Mouse (Mus musculus): ENCODE measurements around the gene Lrr1. TPM values are rescaled to one million over a fixed set of nuclear protein-coding genes. Genes with fewer than 3 reads are reported as not detected.
A peak's percentile ranks its signal among the peaks of the same experiment; 100 is the strongest.

Gene Lrr1
- polyA plus RNA-seq, 1 experiment from 2014 or later = 16.8 TPM

- Histone ChIP-seq H3K27ac (replicated peaks) (no peak overlapping the region), H3K4me1 (peaks cover 23% of the 10 kb centered on the region), H3K4me2 (replicated peaks) (peak overlapping the region; percentile 90), H3K27me3 (no peaks in the 10 kb centered on the region), H3K4me3 (replicated peaks) (peak overlapping the region; percentile 90), H3K9me3 (replicated peaks) (no peaks in the 10 kb centered on the region), H3K36me3 (peaks cover 23% of the 10 kb centered on the region), H3K9ac (no peak overlapping the region)
- ATAC-seq (ENCODE audit: insufficient number of reproducible peaks, low FRiP score, low TSS enrichment, low read depth) = no peak
- 69% methylated on average over 7 of the region's 7 CpGs for WGBS
These were observed 16.8 kb downstream of the Lrr1 start for GRCm38 (mm10) chr12:69185371-69185770.

- Histone ChIP-seq H3K4me2 (replicated peaks) (no peak overlapping the region), H3K4me3 (replicated peaks) (no peak overlapping the region), H3K27ac (replicated peaks) (no peak overlapping the region), H3K27me3 (no peaks in the 10 kb centered on the region), H3K9ac (no peak overlapping the region), H3K9me3 (replicated peaks) (no peaks in the 10 kb centered on the region), H3K36me3 (peaks cover 24% of the 10 kb centered on the region), H3K4me1 (peaks cover 23% of the 10 kb centered on the region)
- 62% methylated on average over 5 of the region's 5 CpGs for WGBS
- ATAC-seq (ENCODE audit: insufficient number of reproducible peaks, low FRiP score, low TSS enrichment, low read depth) = no peak
These were observed 18.3 kb downstream of the Lrr1 start for GRCm38 (mm10) chr12:69186811-69187471.

GRCm38 (mm10) chr12:69190074-69190473 is 21.5 kb downstream of the Lrr1 start:
- WGBS = 86% methylated on average over 9 of the region's 9 CpGs
- no peaks in the 10 kb centered on the region for H3K27me3 ChIP-seq
- H3K9me3 ChIP-seq (replicated peaks) = no peaks in the 10 kb centered on the region
- H3K4me2 ChIP-seq (replicated peaks) = no peak overlapping the region
- no peak overlapping the region for H3K4me3 ChIP-seq (replicated peaks)
- ATAC-seq (ENCODE audit: insufficient number of reproducible peaks, low FRiP score, low TSS enrichment, low read depth) = no peak
- peaks cover 17% of the 10 kb centered on the region for H3K4me1 ChIP-seq
- no peak overlapping the region for H3K9ac ChIP-seq
- no peak overlapping the region for H3K27ac ChIP-seq (replicated peaks)
- H3K36me3 ChIP-seq = peaks cover 21% of the 10 kb centered on the region; the same call in 1 of the 2 replicates

- no peak for ATAC-seq (ENCODE audit: insufficient number of reproducible peaks, low FRiP score, low TSS enrichment, low read depth)
- Histone ChIP-seq H3K36me3 (peaks cover 21% of the 10 kb centered on the region; the same call in 1 of the 2 replicates), H3K4me3 (replicated peaks) (no peak overlapping the region), H3K9me3 (replicated peaks) (no peaks in the 10 kb centered on the region), H3K27ac (replicated peaks) (no peak overlapping the region), H3K4me2 (replicated peaks) (no peak overlapping the region), H3K9ac (no peak overlapping the region), H3K27me3 (no peaks in the 10 kb centered on the region), H3K4me1 (peaks cover 14% of the 10 kb centered on the region)
- 90% methylated on average over 1 of the region's 1 CpGs for WGBS
These were observed 21.9 kb downstream of the Lrr1 start for GRCm38 (mm10) chr12:69190522-69190921.

- Histone ChIP-seq H3K9me3 (replicated peaks) (no peaks in the 10 kb centered on the region), H3K4me2 (replicated peaks) (no peak overlapping the region), H3K4me1 (peaks cover 17% of the 10 kb centered on the region), H3K36me3 (peaks cover 21% of the 10 kb centered on the region; the same call in 1 of the 2 replicates), H3K27ac (replicated peaks) (no peak overlapping the region), H3K4me3 (replicated peaks) (no peak overlapping the region), H3K9ac (no peak overlapping the region), H3K27me3 (no peaks in the 10 kb centered on the region)
- 86% methylated on average over 5 of the region's 5 CpGs for WGBS
- ATAC-seq (ENCODE audit: insufficient number of reproducible peaks, low FRiP score, low TSS enrichment, low read depth) = no peak
These were observed 22.8 kb downstream of the Lrr1 start for GRCm38 (mm10) chr12:69191396-69191795.

GRCm38 (mm10) chr12:69192637-69193036 is 24.0 kb downstream of the Lrr1 start:
- no peak overlapping the region for H3K4me2 ChIP-seq (replicated peaks)
- no peaks in the 10 kb centered on the region for H3K9me3 ChIP-seq (replicated peaks)
- H3K36me3 ChIP-seq = peaks cover 21% of the 10 kb centered on the region; the same call in 1 of the 2 replicates
- no peak for ATAC-seq (ENCODE audit: insufficient number of reproducible peaks, low FRiP score, low TSS enrichment, low read depth)
- no peak overlapping the region for H3K4me3 ChIP-seq (replicated peaks)
- no peaks in the 10 kb centered on the region for H3K27me3 ChIP-seq
- WGBS = 88% methylated on average over 2 of the region's 2 CpGs
- H3K27ac ChIP-seq (replicated peaks) = no peak overlapping the region
- peaks cover 8% of the 10 kb centered on the region; the same call in 1 of the 2 replicates for H3K4me1 ChIP-seq
- no peak overlapping the region for H3K9ac ChIP-seq

- H3K9ac ChIP-seq = peak within 1 kb of the TSS; percentile 79
- under 1% methylated on average over 75 of the region's 75 CpGs for WGBS
- peaks cover 14% of the 10 kb centered on the region; the same call in 1 of the 2 replicates for H3K36me3 ChIP-seq
- H3K9me3 ChIP-seq (replicated peaks) = no peaks in the 10 kb centered on the region
- peak within 1 kb of the TSS; percentile 91 for H3K27ac ChIP-seq (replicated peaks)
- H3K27me3 ChIP-seq = no peaks in the 10 kb centered on the region
- peak within 1 kb of the TSS; percentile 88 for H3K4me2 ChIP-seq (replicated peaks)
- H3K4me3 ChIP-seq (replicated peaks) = peak within 1 kb of the TSS; percentile 74
- peak; percentile 83 for ATAC-seq (ENCODE audit: insufficient number of reproducible peaks, low FRiP score, low TSS enrichment, low read depth)
- peaks cover 25% of the 10 kb centered on the region for H3K4me1 ChIP-seq
These were observed 28.1 kb downstream of the Lrr1 start, which contains the start of gene Gm49383 for GRCm38 (mm10) chr12:69196444-69197377. Gm49383 (minus strand) TSS chr12:69197104.

GRCm38 (mm10) chr12:69197378-69198163 is 29.0 kb downstream of the Lrr1 start:
- peak overlapping the region; percentile 74 for H3K4me3 ChIP-seq (replicated peaks)
- peak; percentile 68 for ATAC-seq (ENCODE audit: insufficient number of reproducible peaks, low FRiP score, low TSS enrichment, low read depth)
- no peaks in the 10 kb centered on the region for H3K27me3 ChIP-seq
- H3K4me2 ChIP-seq (replicated peaks) = peak overlapping the region; percentile 88
- peak overlapping the region; percentile 79 for H3K9ac ChIP-seq
- H3K27ac ChIP-seq (replicated peaks) = peak overlapping the region; percentile 91
- H3K36me3 ChIP-seq = peaks cover 21% of the 10 kb centered on the region; the same call in 1 of the 2 replicates
- H3K4me1 ChIP-seq = peaks cover 25% of the 10 kb centered on the region
- no peaks in the 10 kb centered on the region for H3K9me3 ChIP-seq (replicated peaks)
- under 1% methylated on average over 94 of the region's 94 CpGs for WGBS

GRCm38 (mm10) chr12:69198164-69198535 is 29.5 kb downstream of the Lrr1 start, which contains the start of gene Dnaaf2:
Dnaaf2 (minus strand) TSS chr12:69198429.
- peaks cover 25% of the 10 kb centered on the region for H3K4me1 ChIP-seq
- whole genome bisulfite sequencing = 2% methylated on average over 18 of the region's 18 CpGs
- H3K4me3 ChIP-seq (replicated peaks) = peak within 1 kb of the TSS; percentile 74
- peak within 1 kb of the TSS; percentile 88 for H3K4me2 ChIP-seq (replicated peaks)
- H3K9me3 ChIP-seq (replicated peaks) = no peaks in the 10 kb centered on the region
- peak within 1 kb of the TSS; percentile 79 for H3K9ac ChIP-seq
- peak; percentile 28; the same call in 1 of the 2 replicates for ATAC-seq (ENCODE audit: insufficient number of reproducible peaks, low FRiP score, low TSS enrichment, low read depth)
- H3K36me3 ChIP-seq = peaks cover 27% of the 10 kb centered on the region; the same call in 1 of the 2 replicates
- H3K27me3 ChIP-seq = no peaks in the 10 kb centered on the region
- peak within 1 kb of the TSS; percentile 91 for H3K27ac ChIP-seq (replicated peaks)

- H3K9me3 ChIP-seq (replicated peaks) = no peaks in the 10 kb centered on the region
- H3K27ac ChIP-seq (replicated peaks) = no peak overlapping the region
- H3K4me2 ChIP-seq (replicated peaks) = no peak overlapping the region
- no peak overlapping the region for H3K9ac ChIP-seq
- H3K36me3 ChIP-seq = peaks cover 27% of the 10 kb centered on the region; the same call in 1 of the 2 replicates
- 0 out of 2 replicates have a peak overlapping the region, but pooled peaks have one; percentile 74 for H3K4me3 ChIP-seq (replicated peaks)
- no peak for ATAC-seq (ENCODE audit: insufficient number of reproducible peaks, low FRiP score, low TSS enrichment, low read depth)
- no peaks in the 10 kb centered on the region for H3K27me3 ChIP-seq
- H3K4me1 ChIP-seq = peaks cover 25% of the 10 kb centered on the region
These were observed 30.4 kb downstream of the Lrr1 start for GRCm38 (mm10) chr12:69198985-69199384.
